Mouse (Mus musculus) lung, postnatal 0 days (tissue): ENCODE data around the gene Adcy3.

Experiments used
- CTCF ChIP-seq: IDR thresholded peaks from 2 replicates; pipeline ENCODE4 v1.5.1; 2016; ENCODE audit warnings: antibody characterized with exemption, mild to moderate bottlenecking
- EP300 ChIP-seq: IDR thresholded peaks from 2 replicates; pipeline ENCODE4 v1.6.1; 2016; ENCODE audit warnings: antibody characterized with exemption, mild to moderate bottlenecking, control low read depth

GRCm38 (mm10) chr12:4232777-4233176 lies 99.9 kb downstream of the Adcy3 start:
- TF ChIP-seq CTCF, result no peak
- TF ChIP-seq EP300, result no peak
